Mouse (Mus musculus): ENCODE results near the gene Crb1.
A peak's percentile ranks its signal among the peaks of the same experiment; 100 is the strongest.
"Not testable (repeated sequence)": the region's sequence is repeated elsewhere in the genome, so short reads cannot be mapped to it uniquely, and the experiment has no call there.

Crb1 gene

DNA sequence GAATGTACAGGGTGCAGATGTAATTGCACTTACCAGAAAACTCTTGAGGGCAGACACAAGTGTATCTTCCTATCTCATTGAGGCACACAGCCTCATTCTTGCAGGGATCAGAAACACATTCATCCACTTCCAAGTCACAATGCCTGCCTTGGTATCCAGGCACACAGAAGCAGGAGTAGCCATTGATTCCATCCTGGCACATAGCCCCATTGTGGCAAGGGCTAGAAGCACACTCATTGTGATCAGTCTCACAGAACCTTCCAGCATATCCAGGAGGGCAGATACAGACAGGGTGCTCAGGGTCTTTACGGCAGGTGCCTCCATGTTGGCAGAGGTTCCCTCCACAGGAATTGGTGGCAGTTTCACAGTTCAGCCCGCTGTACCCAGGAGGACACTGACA lies 39.9 kb downstream of the Crb1 start:
- DNase-seq (ENCODE audit: low read depth in 2 of 2, low spot score in 2 of 2): no peak

DNA sequence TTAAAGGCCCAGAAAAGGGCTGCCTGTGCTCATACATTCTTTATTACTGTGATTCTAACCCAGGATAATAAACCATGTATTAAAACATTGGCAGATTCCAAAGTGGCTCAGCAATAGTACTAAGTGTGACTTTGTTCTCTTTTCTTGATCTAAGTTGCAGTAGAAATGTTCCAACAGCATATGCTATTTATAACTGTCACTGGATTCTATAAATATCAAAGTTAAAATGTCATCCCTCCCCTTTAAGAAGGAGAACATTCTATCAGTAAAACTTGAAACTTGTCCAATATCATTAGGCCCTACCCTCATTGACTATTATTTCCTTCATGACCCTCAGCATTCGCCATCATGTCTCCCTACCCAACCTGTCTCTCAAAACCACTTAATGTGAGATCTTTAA lies 48.1 kb downstream of the Crb1 start:
- no peak for DNase-seq (ENCODE audit: low read depth in 2 of 2, low spot score in 2 of 2)

DNA sequence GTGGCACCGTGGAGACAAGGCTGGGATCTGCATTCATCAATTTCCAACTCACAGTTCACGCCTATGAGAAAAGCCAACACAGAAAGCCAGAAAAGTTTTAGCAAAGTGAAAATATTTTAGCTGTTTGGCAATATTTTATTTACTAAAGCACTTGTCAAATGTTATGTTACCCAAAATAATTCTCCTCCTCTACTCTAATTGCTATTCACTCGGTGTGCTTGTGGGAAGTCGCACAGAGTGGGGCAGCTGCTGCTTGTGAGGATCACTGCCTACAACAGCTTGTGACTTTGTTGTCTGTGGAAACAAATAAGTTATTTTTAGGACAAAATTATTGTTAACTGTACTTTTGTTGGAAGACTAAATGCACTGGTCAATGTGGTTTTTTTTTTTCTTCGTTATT lies 48.6 kb downstream of the Crb1 start:
- DNase-seq (ENCODE audit: low read depth in 2 of 2, low spot score in 2 of 2): no peak

DNA sequence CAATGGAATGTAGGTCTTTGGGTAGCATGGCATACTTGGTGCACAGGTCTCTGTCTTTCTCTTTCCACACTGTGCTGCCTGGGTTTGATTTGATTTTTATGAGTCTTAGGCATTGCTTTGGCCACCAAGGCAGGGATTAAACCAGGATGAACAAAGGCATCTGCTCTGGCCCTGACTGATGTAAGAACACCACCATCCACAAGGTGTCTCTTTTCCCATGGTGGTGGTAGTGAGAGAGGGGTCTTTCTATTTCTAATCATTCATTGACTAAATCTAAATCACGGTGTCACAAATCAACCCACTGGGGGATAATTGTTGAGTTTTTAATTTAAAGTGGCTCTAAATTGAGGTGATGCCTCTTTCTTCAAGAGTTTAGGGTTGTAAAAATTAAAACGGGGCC lies 51.5 kb downstream of the Crb1 start:
- DNase-seq (ENCODE audit: low read depth in 2 of 2, low spot score in 2 of 2): no peak

DNA sequence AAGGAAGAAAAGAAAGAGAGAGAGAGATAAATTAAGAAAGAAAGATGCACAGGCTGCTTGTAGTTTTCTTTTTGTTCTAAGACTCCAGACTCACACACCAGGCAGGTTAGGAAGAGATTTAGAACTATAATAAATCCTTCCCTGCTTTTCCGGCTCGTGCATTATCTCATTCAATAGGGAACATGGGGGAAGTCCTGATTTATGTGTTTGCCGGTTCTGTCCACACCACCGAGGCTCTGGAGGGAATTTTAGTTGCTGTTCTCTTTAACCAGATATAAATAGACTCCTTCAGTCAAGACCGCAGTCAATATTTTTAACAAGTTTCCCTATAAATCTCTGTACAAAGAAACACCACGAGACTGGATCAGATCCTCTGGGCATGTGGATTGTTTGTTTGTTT lies 57.1 kb downstream of the Crb1 start:
- no peak for DNase-seq (ENCODE audit: low read depth in 2 of 2, low spot score in 2 of 2)

DNA sequence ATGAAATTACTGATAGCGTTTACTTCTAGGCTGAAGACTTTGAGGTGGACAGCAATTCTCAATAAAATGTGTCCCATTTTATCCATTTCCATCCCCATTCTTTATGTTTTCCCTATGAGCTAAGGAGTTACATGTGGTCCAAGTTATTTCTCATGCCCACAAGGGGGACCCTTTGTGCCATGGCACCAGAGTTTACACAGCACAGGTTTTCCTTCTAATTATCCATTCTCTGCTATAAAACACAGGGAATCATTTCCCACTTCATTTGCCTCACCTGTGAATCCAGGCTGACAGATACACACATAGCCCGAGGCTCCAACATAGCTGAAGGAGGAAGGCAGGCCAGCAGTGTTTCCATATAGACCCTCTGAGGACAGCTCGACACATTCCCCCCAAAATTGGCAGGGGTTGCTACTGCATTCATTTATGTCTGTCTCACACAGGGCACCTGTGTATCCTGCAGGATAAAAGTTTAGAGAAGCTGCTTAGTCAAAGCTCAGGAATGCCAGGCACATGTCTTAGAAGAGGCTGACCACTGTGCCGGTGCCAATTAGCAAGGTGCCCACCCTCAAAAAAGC lies 62.5 kb downstream of the Crb1 start:
- no peak for DNase-seq (ENCODE audit: low read depth in 2 of 2, low spot score in 2 of 2)

DNA sequence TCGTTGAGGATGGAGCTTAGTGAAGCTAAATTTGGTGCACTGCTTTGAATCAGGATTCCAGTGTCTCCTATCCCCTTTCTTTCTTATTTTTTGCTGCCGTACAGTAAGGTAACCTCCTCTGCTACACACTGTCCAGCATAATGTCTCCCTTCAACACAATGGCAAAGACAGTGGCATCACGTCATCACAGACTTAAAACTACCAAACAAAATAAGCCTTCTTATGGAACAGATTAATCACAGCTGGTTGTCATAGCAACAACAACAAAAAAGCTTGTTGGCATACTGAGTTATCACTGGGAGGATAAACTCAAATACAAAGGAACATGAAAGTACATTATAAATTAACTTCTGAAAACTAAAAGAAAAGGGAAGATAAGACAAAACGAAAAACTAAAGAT lies 68.0 kb downstream of the Crb1 start:
- DNase-seq (ENCODE audit: low read depth in 2 of 2, low spot score in 2 of 2): no peak

DNA sequence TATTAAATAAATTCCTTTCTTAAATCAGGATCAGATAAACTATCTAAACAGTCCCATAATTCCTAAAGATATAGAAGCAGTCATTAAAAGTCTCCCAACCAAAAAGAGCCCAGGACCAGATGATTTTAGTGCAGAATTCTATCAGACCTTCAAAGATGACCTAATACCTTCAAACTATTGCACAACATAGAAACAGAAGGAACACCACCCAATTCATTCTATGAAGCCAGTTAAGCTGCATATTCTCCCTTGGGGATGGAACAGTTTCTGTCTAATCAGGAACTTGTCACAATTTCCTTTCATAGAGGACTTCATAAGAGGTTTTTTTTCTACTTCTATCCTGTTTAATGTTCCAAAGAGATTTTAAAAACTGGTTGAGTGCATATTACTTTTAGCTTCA lies 74.4 kb downstream of the Crb1 start:
- not testable (repeated sequence) for DNase-seq (ENCODE audit: low read depth in 2 of 2, low spot score in 2 of 2)

DNA sequence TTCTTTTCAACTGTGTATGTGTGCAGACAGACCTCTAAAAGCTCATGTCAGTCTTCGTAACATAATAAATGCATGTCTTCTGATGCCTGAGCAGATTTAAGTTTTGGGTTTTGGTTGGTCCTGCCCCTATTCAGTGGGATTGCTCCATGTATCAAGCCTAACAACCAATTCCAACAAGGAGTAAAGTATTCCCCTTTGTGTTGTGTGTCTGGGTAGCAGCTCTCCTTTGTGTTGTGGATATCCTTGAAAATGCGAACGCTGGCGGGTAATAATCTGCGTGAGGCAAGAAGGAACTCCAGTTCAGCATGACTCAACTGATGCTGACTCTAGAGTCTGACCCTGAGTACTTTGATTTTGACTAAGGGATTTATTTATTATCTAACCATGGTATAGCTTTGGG lies 75.1 kb downstream of the Crb1 start:
- DNase-seq (ENCODE audit: low read depth in 2 of 2, low spot score in 2 of 2): no peak

DNA sequence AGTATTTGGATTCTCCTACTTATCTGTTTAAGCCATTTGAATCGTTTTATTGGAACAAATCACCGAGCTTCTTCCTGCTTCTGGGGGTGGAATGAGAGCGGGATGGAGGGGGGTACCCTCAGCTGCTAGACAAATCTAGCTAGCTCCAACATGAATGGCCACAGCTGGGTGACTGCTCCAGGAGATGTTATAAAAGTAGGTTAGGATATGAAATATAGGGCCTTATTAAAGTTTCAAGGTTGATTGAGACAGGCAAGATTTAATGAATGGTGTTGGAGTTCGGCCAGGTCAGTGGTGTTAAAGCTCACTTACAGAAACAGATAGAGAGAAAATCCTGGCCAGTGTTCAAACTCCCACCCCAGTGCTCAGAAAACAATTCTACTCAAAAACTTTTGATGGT lies 84.9 kb downstream of the Crb1 start:
- no peak for DNase-seq (ENCODE audit: low read depth in 2 of 2, low spot score in 2 of 2)

DNA sequence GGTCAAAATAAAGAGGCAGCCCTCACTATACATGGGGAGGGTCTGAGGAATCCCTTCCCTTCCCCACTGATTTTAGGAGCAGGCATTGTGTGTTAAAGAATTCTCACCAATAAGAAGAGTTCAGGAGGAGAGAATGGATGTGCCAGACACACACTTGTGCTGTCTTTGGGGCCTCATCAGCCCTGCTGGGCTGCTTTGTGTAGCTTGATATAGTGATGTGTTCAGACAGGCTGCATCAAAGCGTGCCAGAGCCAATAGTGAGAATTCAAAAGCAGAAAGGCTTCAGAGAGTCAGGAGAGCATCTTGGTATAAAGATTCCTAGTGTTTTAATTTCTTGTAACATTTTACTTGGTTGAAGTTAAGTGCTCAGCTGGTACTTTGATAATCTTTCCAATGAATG lies 85.3 kb downstream of the Crb1 start:
- DNase-seq (ENCODE audit: low read depth in 2 of 2, low spot score in 2 of 2): no peak

DNA sequence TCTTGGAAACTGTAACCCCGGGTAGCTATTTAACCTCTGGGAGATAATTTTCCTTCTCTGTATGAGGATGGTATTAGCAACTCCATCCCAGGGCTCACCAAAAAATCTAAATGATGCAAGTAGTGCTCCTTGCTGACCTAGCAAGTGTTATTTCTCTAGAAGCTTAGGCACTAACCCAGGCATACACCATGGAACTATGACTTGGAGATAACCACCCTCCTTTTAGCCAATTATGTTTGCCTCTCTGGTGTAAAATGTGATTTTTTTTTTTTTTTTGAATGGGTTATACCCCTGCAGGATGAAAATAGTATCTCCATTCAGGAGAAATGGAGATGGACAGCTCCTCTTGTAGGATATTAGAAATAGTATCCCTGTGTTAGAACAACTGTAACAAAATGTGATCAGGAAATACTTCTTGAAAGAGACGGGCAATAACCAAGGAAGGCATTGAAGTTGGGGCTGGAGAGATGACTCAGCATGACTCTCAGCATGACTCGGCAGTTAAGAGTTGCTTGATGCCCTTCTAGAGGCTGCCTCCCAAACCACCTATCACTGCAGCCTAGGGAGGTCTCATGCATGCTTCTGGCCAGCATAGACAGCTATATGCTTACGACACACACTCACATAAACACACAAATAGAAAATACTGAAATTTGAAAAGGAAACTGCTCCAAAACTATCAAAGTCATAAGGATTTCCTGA lies 100.1 kb downstream of the Crb1 start:
- DNase-seq (ENCODE audit: low read depth in 2 of 2, low spot score in 2 of 2): no peak

DNA sequence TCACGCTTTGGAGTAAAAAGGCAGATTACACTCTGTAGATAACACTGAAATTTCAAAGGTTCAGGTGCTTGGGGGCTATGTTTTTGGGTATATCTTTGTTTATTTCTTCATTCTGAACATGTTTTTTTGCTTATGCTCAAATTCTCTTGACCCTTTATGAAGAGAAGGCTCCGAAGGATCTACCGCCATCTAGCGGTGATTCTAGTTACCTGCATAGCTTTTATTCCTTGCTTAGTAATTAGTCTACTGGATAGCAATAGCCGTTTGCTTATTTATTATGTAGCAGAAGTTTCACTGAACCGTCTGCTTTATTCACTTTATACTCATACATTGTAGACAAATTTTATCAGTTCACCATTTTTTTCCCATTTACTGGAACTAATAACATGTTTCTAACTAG lies 109.1 kb downstream of the Crb1 start:
- peak; percentile 17 to 25 for DNase-seq (ENCODE audit: low read depth in 2 of 2, low spot score in 2 of 2)

DNA sequence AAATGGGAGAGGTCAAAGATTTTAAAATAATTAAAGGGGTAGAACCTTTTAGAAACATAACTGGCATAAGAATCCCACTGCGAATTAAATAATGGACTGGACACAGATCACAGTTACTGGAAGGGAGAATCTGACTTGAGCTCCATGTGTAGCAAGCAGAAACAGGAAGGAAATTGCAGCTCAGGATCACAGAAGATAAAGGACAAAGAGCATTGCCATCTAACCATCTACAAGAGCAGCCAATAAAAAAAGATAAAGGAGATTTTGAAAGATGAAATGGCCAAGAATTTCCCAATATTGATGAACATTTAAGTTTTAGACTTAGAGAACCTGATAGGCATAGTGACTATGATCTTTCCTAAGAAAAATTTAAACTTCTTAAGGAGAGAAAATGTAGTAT lies 112.7 kb downstream of the Crb1 start:
- no peak for DNase-seq (ENCODE audit: low read depth in 2 of 2, low spot score in 2 of 2)

DNA sequence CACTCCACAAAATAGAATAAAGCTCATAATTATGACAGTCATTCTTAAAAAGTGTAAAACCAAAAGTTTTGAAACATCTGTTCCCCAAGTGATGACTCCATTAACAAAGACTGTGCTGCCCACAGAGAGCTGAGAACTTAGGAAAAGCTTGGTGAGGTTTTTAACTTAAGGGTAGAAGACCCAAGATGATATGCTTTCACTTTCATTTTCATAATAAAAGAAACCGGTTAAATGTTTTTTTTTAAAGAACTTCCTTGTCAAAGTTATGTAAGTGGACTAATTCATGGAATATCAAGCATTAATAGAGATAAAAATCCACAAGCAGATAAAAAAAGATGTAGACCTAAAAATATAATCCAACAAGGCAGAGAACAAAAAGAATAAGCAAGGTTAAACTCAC lies 113.7 kb downstream of the Crb1 start:
- DNase-seq (ENCODE audit: low read depth in 2 of 2, low spot score in 2 of 2): no peak

DNA sequence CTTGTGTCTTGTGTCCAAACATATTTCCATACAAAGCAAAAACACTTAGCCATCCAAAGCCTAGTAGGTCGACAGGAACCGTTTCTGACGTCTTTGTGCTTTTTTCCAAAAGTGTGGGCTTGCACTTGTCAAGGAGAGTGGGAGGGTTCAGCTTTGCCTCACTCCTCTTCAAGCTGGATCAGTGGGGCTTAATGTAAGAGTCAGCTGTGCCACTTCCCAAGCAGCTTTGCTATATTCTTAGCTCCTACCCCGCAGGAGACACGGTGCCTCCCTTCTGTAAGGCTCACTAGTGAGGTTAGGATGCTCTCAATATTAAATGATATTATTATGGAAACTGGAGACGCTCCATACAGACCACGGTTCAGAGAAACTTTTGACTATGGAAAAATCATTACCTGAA lies 121.3 kb downstream of the Crb1 start:
- no peak for DNase-seq (ENCODE audit: low read depth in 2 of 2, low spot score in 2 of 2)

DNA sequence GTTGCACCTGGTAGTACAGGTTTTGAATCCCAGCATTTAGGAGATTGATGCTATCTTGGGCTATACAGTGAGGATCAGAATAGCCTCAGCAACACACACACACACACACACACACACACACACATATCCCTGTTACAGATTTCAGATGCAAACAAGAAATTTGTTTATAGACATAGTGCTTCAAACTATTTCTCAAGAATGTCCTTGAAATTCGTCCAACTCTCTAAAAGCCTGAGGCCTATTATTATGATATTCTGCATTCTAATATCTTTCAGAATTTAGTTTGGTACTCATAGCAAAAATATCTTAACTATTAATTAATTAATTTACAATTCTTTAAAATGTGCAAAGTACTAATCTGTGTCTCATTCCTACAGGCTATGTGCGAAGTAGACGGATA lies 124.9 kb downstream of the Crb1 start:
- no peak for DNase-seq (ENCODE audit: low read depth in 2 of 2, low spot score in 2 of 2)

DNA sequence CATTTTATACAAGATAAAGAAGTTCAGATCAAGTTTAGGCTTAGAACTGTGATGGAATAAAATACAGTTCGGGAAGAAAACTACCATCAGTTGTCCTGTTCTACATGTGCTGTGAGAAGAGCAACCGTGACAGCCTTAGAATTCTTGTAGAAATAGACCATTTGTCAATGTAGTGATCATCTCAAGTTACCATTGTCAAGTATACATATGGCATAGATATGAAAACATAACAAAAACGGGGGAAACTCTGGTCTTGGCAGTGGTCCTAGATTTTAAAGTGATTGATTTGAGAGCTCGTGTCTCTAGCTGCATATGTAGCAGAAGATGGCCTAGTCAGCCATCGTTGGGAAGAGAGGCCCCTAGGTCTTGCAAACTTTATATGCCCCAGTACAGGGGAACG lies 127.7 kb downstream of the Crb1 start:
- no peak for DNase-seq (ENCODE audit: low read depth in 2 of 2, low spot score in 2 of 2)

DNA sequence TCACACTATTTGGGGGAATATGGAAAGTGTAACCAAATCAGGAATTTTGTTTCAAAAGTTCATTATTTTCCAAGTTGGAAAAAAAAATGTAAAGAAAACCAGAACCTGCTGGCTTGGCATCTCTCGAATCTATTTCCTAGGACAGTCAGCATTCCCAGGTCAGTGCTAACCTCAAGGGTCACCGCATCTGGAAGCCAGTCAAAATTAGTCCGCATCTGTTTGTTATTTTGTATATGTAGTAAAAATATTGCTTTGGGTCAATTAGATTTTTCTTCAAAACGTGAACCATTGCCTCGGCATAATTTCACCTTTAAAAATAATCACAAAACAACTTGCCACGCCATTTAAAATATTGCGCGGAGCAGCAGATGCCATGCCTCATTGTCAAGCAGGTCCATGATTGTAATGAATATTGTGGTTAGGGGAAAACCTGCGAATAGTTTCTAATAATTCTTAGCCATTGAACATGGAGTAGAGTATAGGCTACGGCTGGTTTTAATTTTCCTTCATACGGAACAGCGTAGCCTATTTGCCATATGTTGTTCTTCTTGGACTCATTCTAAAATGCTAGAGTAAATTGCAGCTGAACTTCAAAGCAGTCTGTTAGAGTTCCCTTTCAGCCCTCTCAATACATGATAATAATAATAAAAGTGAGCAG lies 130.0 kb downstream of the Crb1 start:
- DNase-seq (ENCODE audit: low read depth in 2 of 2, low spot score in 2 of 2): no peak

DNA sequence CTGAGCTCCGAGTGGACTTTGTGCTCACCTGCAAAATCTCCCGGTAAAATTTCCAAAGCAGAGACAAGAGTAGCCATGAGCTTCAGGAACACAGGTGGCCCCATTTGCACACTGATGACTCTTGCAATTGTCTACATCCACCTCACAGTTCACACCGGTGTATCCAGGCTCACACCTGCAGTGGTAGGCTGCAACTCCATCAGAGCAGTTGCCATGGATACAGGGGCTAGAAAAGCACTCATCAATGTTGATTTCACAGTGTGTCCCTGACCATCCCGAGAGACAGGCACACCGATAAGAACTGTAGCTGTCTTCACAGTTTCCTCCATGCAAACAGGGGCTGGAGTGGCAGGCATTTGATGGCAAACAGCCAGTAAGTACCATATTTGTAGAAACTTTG lies 140.1 kb downstream of the Crb1 start:
- DNase-seq (ENCODE audit: low read depth in 2 of 2, low spot score in 2 of 2): no peak

DNA sequence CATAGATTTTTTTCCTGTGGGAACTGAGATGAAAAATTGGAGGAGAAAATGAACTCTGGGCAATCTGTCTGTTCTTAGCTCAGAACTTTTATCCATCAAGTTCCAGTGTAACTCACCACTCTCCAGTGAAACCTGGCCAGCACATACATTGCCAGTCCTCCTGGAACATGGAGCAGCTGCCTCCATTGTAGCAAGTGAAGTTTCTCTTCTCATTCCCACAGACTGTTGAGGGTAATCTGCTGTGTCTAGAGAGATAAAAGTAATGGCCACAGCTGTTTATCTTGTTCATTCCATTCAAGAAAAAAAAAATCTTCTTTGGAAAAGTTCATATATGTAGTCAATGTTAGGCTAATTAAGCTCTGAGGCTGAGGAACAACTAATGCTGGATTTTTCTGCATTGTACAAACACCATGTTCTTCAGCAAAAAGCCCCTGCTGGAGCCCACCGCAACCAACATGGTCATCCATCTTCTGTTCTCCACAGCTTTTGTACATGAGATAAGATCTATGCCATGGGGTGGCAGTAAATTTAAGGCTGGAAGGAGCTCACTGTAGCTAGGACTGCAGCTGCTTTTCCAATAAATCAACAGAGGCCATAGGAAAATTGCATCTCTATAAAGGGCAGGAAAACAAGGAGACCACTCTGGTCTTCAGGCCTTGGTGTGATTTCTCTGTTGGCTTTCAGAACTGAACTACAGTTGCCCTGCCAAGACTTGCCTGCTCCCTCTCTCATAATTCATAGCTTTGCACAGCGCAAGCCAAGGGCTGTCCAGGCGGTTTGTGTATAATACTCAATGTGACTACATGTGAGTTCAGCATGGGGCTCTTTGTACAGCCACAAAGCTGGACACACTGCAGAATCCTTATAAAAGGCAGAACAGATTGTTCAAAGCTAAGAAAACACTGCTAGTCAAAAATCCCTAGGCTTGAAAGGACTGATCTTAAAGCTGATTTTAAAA lies 142.0 kb downstream of the Crb1 start:
- no peak for DNase-seq (ENCODE audit: low read depth in 2 of 2, low spot score in 2 of 2)

DNA sequence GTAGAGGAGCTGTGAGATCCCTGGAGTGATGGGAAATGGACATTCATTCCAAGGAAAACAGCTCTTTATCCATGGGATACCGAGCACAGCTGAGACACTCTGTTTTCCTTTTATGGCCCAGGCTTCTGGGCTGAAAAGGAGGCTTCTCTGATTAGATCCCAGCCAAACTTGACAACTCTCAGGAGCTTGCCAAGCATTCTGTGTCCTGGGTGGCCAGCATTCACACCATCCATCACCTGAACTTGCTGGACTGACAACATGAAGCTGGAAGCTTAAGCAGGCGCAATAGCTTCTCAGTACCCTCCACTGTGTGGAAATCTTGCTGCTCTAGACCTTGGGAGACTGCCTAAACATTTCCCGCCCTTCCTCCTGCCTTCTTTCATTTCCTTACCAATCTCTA lies 144.3 kb downstream of the Crb1 start:
- DNase-seq (ENCODE audit: low read depth in 2 of 2, low spot score in 2 of 2): no peak
